ENCODE assay signal across 24 mouse cellular contexts in genomic region chr7:126252230-126252629, GRCm38 (mm10).
"Had no signal": no experiment of that assay in that cellular context is flagged by ENCODE, and none has a peak within 500 bp of the region (broad histone marks: within the 10 kb centered on the region; RNA-seq: fewer than 3 reads in every experiment).

No protein-coding gene starts in this region.

- H3K9me3 ChIP-seq: heart, embryonic 10.5 days; heart, embryonic 12.5 days; hindbrain, embryonic 10.5 days; hindbrain, embryonic 12.5 days; intestine, embryonic 15.5 days; limb, embryonic 10.5 days; limb, embryonic 12.5 days; liver, embryonic 13.5 days; liver, embryonic 15.5 days had no signal

- H3K4me3 ChIP-seq: heart, embryonic 10.5 days; heart, embryonic 12.5 days; hindbrain, embryonic 10.5 days; hindbrain, embryonic 12.5 days; intestine, embryonic 15.5 days; layer of hippocampus, adult 2 months; left cerebral cortex, adult 2 months; limb, embryonic 10.5 days; limb, embryonic 12.5 days; liver, embryonic 13.5 days; liver, embryonic 15.5 days had no signal

- ATAC-seq: forebrain, postnatal 0 days; hindbrain, embryonic 16.5 days; inflammation-experienced regulatory T-cells, adult 6 months; intestine, embryonic 15.5 days; intestine, postnatal 0 days; liver, postnatal 0 days had no signal

- H3K4me1 ChIP-seq: liver, embryonic 13.5 days; liver, embryonic 15.5 days had no signal

- H3K4me2 ChIP-seq: heart, embryonic 12.5 days; hindbrain, embryonic 12.5 days; hindbrain, embryonic 14.5 days; intestine, embryonic 15.5 days; limb, embryonic 12.5 days; liver, embryonic 11.5 days; liver, embryonic 13.5 days; liver, embryonic 15.5 days had no signal

- H3K9ac ChIP-seq: forebrain, postnatal 0 days; heart, embryonic 12.5 days; hindbrain, embryonic 12.5 days; hindbrain, embryonic 14.5 days; intestine, embryonic 15.5 days; limb, embryonic 12.5 days; liver, embryonic 13.5 days; liver, embryonic 15.5 days; liver, postnatal 0 days had no signal

- H3K27ac ChIP-seq: heart, embryonic 10.5 days; hindbrain, embryonic 10.5 days; hindbrain, embryonic 12.5 days; hindbrain, embryonic 14.5 days; intestine, embryonic 15.5 days; layer of hippocampus, adult 2 months; left cerebral cortex, adult 2 months; limb, embryonic 10.5 days; limb, embryonic 12.5 days; liver, embryonic 13.5 days; liver, embryonic 15.5 days had no signal

- H3K36me3 ChIP-seq: heart, embryonic 10.5 days; heart, embryonic 12.5 days; hindbrain, embryonic 10.5 days; hindbrain, embryonic 12.5 days; intestine, embryonic 15.5 days; limb, embryonic 10.5 days; limb, embryonic 12.5 days; liver, embryonic 13.5 days; liver, embryonic 15.5 days had no signal

- DNase-seq: forebrain, postnatal 0 days; kidney, adult 18-20 months; kidney, adult 8-10 months; kidney, postnatal 10 days; kidney, postnatal 25 days; kidney, postnatal 4 days; liver; liver, embryonic 13.5 days; liver, postnatal 0 days had no signal
